ENCODE assay signal across 8 mouse cellular contexts in the genomic region with DNA sequence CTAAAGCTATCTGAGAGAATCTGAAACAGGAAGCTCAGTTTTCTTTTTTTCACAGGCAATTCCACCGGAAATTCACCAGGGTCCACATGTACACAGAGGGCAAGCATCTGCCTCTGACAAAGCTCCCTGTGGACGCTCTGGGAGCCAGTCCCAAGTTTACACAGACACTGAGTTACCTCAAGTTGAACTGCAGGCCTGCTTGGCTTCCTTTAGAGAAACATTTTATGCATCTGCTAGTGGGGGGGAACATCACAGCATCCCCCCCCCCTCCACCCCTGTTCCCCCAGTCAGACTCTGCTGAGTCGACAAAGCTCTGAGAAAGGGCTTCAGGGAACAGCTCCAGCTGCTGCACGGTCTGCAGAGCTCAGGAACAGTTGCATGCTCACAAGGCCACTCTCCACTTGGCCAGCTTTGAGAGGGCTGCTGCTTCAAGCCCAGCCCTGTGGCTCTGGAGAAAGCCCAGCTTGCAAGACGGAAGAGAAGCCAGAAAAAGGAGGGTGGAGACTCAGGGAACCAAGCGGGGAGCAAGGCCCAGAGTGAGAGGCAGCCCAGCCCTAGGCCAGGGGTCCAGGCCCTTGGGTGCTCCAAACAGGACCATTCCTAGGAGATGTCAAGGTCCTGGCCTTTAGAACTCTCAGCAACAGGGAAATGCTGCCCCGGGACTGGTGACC. TPM values are rescaled to one million over a fixed set of nuclear protein-coding genes. Genes with fewer than 3 reads are reported as not detected.
DNase-seq lines count a peak whose midpoint lies in the region; ATAC-seq and TF ChIP-seq lines count a peak whose summit lies in the region.

No protein-coding gene starts in this region.

- no peaks in the 10 kb centered on the region for H3K9me3 ChIP-seq in embryonic facial prominence, embryonic 14.5 days (ENCODE audit: control insufficient read depth, low read length)
- H3K9me3 ChIP-seq in heart, embryonic 10.5 days: no peaks in the 10 kb centered on the region
- H3K9me3 ChIP-seq in liver, embryonic 13.5 days (replicated peaks): no peaks in the 10 kb centered on the region
- H3K9me3 ChIP-seq in midbrain, postnatal 0 days (ENCODE audit: low read length): no peaks in the 10 kb centered on the region

- 13% methylated on average over 7 of the region's 7 CpGs for WGBS in embryonic facial prominence, embryonic 14.5 days
- WGBS in heart, embryonic 10.5 days: 24% methylated on average over 7 of the region's 7 CpGs
- WGBS in liver, embryonic 13.5 days (ENCODE audit: insufficient replicate concordance): 25% methylated on average over 7 of the region's 7 CpGs
- 17% methylated on average over 7 of the region's 7 CpGs for WGBS in midbrain, postnatal 0 days

- no peak for TF ChIP-seq CTCF in midbrain, postnatal 0 days (IDR thresholded peaks at IDR 0.05)

- ATAC-seq in embryonic facial prominence, embryonic 14.5 days (ENCODE audit: low read depth): peak; percentile 70
- ATAC-seq in liver, embryonic 13.5 days (ENCODE audit: low read depth): peak; percentile 34
- no peak for ATAC-seq in midbrain, postnatal 0 days (ENCODE audit: low FRiP score)

- H3K4me2 ChIP-seq in embryonic facial prominence, embryonic 14.5 days (ENCODE audit: low read depth, low read length): peak overlapping the region; percentile 90
- H3K4me2 ChIP-seq in liver, embryonic 13.5 days: peak overlapping the region; percentile 79
- peak overlapping the region; percentile 75 for H3K4me2 ChIP-seq in midbrain, postnatal 0 days (ENCODE audit: low read depth, low read length, poor library complexity, severe bottlenecking)

- peak overlapping the region; percentile 89 for H3K4me3 ChIP-seq in embryonic facial prominence, embryonic 14.5 days (ENCODE audit: low read depth, low read length)
- peak overlapping the region; percentile 90 for H3K4me3 ChIP-seq in heart, embryonic 10.5 days
- peak overlapping the region; percentile 87 for H3K4me3 ChIP-seq in liver, embryonic 13.5 days (replicated peaks)
- H3K4me3 ChIP-seq in midbrain, postnatal 0 days (ENCODE audit: low read depth, low read length): peak overlapping the region; percentile 74

- H3K36me3 ChIP-seq in embryonic facial prominence, embryonic 14.5 days (ENCODE audit: control insufficient read depth, insufficient read depth, low read length): no peaks in the 10 kb centered on the region
- H3K36me3 ChIP-seq in heart, embryonic 10.5 days: no peaks in the 10 kb centered on the region
- peaks cover 31% of the 10 kb centered on the region for H3K36me3 ChIP-seq in liver, embryonic 13.5 days
- H3K36me3 ChIP-seq in midbrain, postnatal 0 days (ENCODE audit: insufficient read depth, low read length): no peaks in the 10 kb centered on the region

- peak overlapping the region; percentile 88 for H3K9ac ChIP-seq in embryonic facial prominence, embryonic 14.5 days (ENCODE audit: low read depth, low read length)
- peak overlapping the region; percentile 89 for H3K9ac ChIP-seq in liver, embryonic 13.5 days
- H3K9ac ChIP-seq in midbrain, postnatal 0 days (replicated peaks; ENCODE audit: low read length, poor library complexity, severe bottlenecking): peak overlapping the region; percentile 79

- peaks cover 26% of the 10 kb centered on the region for H3K4me1 ChIP-seq in embryonic facial prominence, embryonic 14.5 days (ENCODE audit: control insufficient read depth, insufficient read depth, low read length)
- peaks cover 15% of the 10 kb centered on the region for H3K4me1 ChIP-seq in heart, embryonic 10.5 days
- H3K4me1 ChIP-seq in liver, embryonic 13.5 days (replicated peaks): peaks cover 81% of the 10 kb centered on the region
- H3K4me1 ChIP-seq in midbrain, postnatal 0 days (ENCODE audit: insufficient read depth, low read length): peaks cover 9% of the 10 kb centered on the region; the same call in 1 of the 2 replicates

- no peaks in the 10 kb centered on the region for H3K27me3 ChIP-seq in embryonic facial prominence, embryonic 14.5 days (replicated peaks; ENCODE audit: control insufficient read depth, insufficient read depth, low read length)
- H3K27me3 ChIP-seq in heart, embryonic 10.5 days (ENCODE audit: insufficient read depth, poor library complexity, severe bottlenecking): no peaks in the 10 kb centered on the region
- no peaks in the 10 kb centered on the region for H3K27me3 ChIP-seq in liver, embryonic 13.5 days
- no peaks in the 10 kb centered on the region for H3K27me3 ChIP-seq in midbrain, postnatal 0 days (ENCODE audit: insufficient read depth, low read length)

- DNase-seq in 3T3-L1 (ENCODE audit: low read depth, low spot score): peak; percentile 74
- DNase-seq in adrenal gland, adult (ENCODE audit: inconsistent age in 2 of 2, low spot score in 1 of 2): peak; percentile 81 to 91
- DNase-seq in embryonic facial prominence, embryonic 14.5 days (ENCODE audit: low spot score): peak; percentile 90
- no peak for DNase-seq in heart, embryonic 10.5 days (ENCODE audit: low spot score)
- DNase-seq in kidney, adult 18-20 months: peak; percentile 40
- DNase-seq in liver, embryonic 13.5 days: no peak
- peak; percentile 72 for DNase-seq in midbrain, postnatal 0 days (ENCODE audit: low spot score)
- peak; percentile 55 for DNase-seq in urinary bladder, postnatal 25 days (ENCODE audit: low spot score)

- H3K27ac ChIP-seq in embryonic facial prominence, embryonic 14.5 days (replicated peaks; ENCODE audit: low read depth, low read length): peak overlapping the region; percentile 74
- peak overlapping the region; percentile 92 for H3K27ac ChIP-seq in heart, embryonic 10.5 days
- H3K27ac ChIP-seq in liver, embryonic 13.5 days: peak overlapping the region; percentile 85
- peak overlapping the region; percentile 32; the same call in 1 of the 2 replicates for H3K27ac ChIP-seq in midbrain, postnatal 0 days (ENCODE audit: low read depth, low read length)

RNA-seq across cellular contexts. Expression of gene Tbc1d2b, which starts 1.5 kb away (rescaled TPM):
- polyA plus RNA-seq in embryonic facial prominence, embryonic 14.5 days (2014; fragmentation: Nextera tagmentation; extraction: Ambion mirVana): 23.4 and 27.2 TPM in 2 replicates
- 7.2 and 8.0 TPM in 2 replicates for polyA plus RNA-seq in heart, embryonic 10.5 days (2016; fragmentation: Nextera tagmentation; extraction: Ambion mirVana)
- 6.5 and 8.2 TPM in 2 replicates for polyA plus RNA-seq in liver, embryonic 13.5 days (2015; fragmentation: Nextera tagmentation; extraction: Ambion mirVana)
- total RNA-seq in midbrain, postnatal 0 days (2014; rRNA removed): 17.8 and 21.6 TPM in 2 replicates
- 3.2 and 3.7 TPM in 2 replicates for polyA plus RNA-seq in midbrain, postnatal 0 days (2015; fragmentation: Nextera tagmentation; extraction: Ambion mirVana)

Comparison
In these comparisons a context has a peak if more than half of its experiments do, and no peak if none do; other contexts are left out.
1. DNase-seq: peak in 3T3-L1 (single experiment), adrenal gland, adult (2 of 2), embryonic facial prominence, embryonic 14.5 days (single experiment), kidney, adult 18-20 months (single experiment), midbrain, postnatal 0 days (single experiment) and urinary bladder, postnatal 25 days (single experiment); none in heart, embryonic 10.5 days (single experiment) and liver, embryonic 13.5 days (single experiment).
2. H3K27ac ChIP-seq: peak in every context shown above with its lines; median percentile 92 in heart, embryonic 10.5 days; 85 in liver, embryonic 13.5 days; 74 in embryonic facial prominence, embryonic 14.5 days; 32 in midbrain, postnatal 0 days.
3. Peak in every context shown above with its lines, with median percentiles within 50 percentile points of each other: H3K4me2 ChIP-seq, H3K4me3 ChIP-seq and H3K9ac ChIP-seq.